Mouse (Mus musculus): ENCODE measurements around the gene Ccdc163.

GRCm38 (mm10) chr4:116722230-116722629 is 13.9 kb downstream of the Ccdc163 start:
- no peak for TF ChIP-seq ZC3H11A (IDR thresholded peaks at IDR 0.05; ENCODE audit: borderline replicate concordance, low read depth, low read length)
- TF ChIP-seq HCFC1 (IDR thresholded peaks at IDR 0.05; ENCODE audit: borderline replicate concordance, insufficient read depth, low read length), result no peak
- TF ChIP-seq CHD2 (IDR thresholded peaks at IDR 0.05; ENCODE audit: low read depth, low read length), result no peak
- TF ChIP-seq MAFK (IDR thresholded peaks at IDR 0.05; ENCODE audit: insufficient read depth, low read depth, low read length), result no peak

Data from ES-E14 (cell line).